Mouse (Mus musculus) layer of hippocampus, adult 18-20 months (tissue): ENCODE measurements around the gene Stx8. TPM values are rescaled to one million over a fixed set of nuclear protein-coding genes. Genes with fewer than 3 reads are reported as not detected.

Experiments used
- DNase-seq, 2 experiments: peaks; one replicate each; pipeline ENCODE4 v3.0.0; 2022; ENCODE audit warnings: low spot score in 2 of 2
- total RNA-seq, 2 experiments: library from RNA; stranded (reverse); gene quantifications; 2 replicates each; pipeline ENCODE4 v1.2.3; 2021

Stx8 gene
- total RNA-seq, 2 experiments from 2014 or later, result 38.3 to 39.1 TPM

GRCm38 (mm10) chr11:68082756-68083155, 116.8 kb downstream of the Stx8 start:
- DNase-seq, result no peak

- no peak for DNase-seq
Measured at GRCm38 (mm10) chr11:68083562-68083961, 117.6 kb downstream of the Stx8 start.

GRCm38 (mm10) chr11:68086221-68086620, 120.2 kb downstream of the Stx8 start:
- no peak for DNase-seq

GRCm38 (mm10) chr11:68089426-68089825, 123.4 kb downstream of the Stx8 start:
- peak in 1 of 2 experiments; percentile 34 for DNase-seq

- DNase-seq, result no peak
Measured at GRCm38 (mm10) chr11:68089885-68090592, 124.0 kb downstream of the Stx8 start.

- no peak for DNase-seq
Measured at GRCm38 (mm10) chr11:68091975-68092759, 126.2 kb downstream of the Stx8 start.

- no peak for DNase-seq
Measured at GRCm38 (mm10) chr11:68101598-68101997, 135.6 kb downstream of the Stx8 start.

- DNase-seq, result no peak
Measured at GRCm38 (mm10) chr11:68103480-68103879, 137.5 kb downstream of the Stx8 start.

- DNase-seq, result no peak
Measured at GRCm38 (mm10) chr11:68106053-68106452, 140.1 kb downstream of the Stx8 start.

- DNase-seq, result no peak
Measured at GRCm38 (mm10) chr11:68113454-68114100, 147.6 kb downstream of the Stx8 start.

GRCm38 (mm10) chr11:68114202-68114601, 148.2 kb downstream of the Stx8 start:
- DNase-seq, result no peak

- DNase-seq, result no peak
Measured at GRCm38 (mm10) chr11:68116157-68116556, 150.2 kb downstream of the Stx8 start.

- DNase-seq, result no peak
Measured at GRCm38 (mm10) chr11:68117878-68118660, 152.1 kb downstream of the Stx8 start.

- no peak for DNase-seq
Measured at GRCm38 (mm10) chr11:68118679-68119078, 152.7 kb downstream of the Stx8 start.

- no peak for DNase-seq
Measured at GRCm38 (mm10) chr11:68119136-68119535, 153.1 kb downstream of the Stx8 start.

GRCm38 (mm10) chr11:68121260-68121659, 155.3 kb downstream of the Stx8 start:
- DNase-seq, result no peak

- DNase-seq, result no peak
Measured at GRCm38 (mm10) chr11:68121660-68122059, 155.7 kb downstream of the Stx8 start.

- peak in 1 of 2 experiments; percentile 19 for DNase-seq
Measured at GRCm38 (mm10) chr11:68126071-68126470, 160.1 kb downstream of the Stx8 start.

- DNase-seq, result peak in 1 of 2 experiments; percentile 15
Measured at GRCm38 (mm10) chr11:68134494-68134893, 168.5 kb downstream of the Stx8 start.

GRCm38 (mm10) chr11:68135350-68135749, 169.4 kb downstream of the Stx8 start:
- no peak for DNase-seq

- DNase-seq, result no peak
Measured at GRCm38 (mm10) chr11:68136687-68137086, 170.7 kb downstream of the Stx8 start.
